Mouse (Mus musculus): ENCODE measurements around the gene Il31ra.

Il31ra gene

GRCm38 (mm10) chr13:112506766-112507165 is 87.4 kb downstream of the Il31ra start:
- DNase-seq: peak; percentile 21 to 40

- no peak for DNase-seq
Observed at GRCm38 (mm10) chr13:112505436-112505835, 88.7 kb downstream of the Il31ra start.

GRCm38 (mm10) chr13:112503846-112504245 is 90.3 kb downstream of the Il31ra start:
- no peak for DNase-seq

- DNase-seq: no peak
Observed at GRCm38 (mm10) chr13:112500466-112500865, 93.7 kb downstream of the Il31ra start.

- no peak for DNase-seq
Observed at GRCm38 (mm10) chr13:112500027-112500426, 94.1 kb downstream of the Il31ra start.

- DNase-seq: no peak
Observed at GRCm38 (mm10) chr13:112494590-112494989, 99.6 kb downstream of the Il31ra start.

GRCm38 (mm10) chr13:112492285-112492678 is 101.9 kb downstream of the Il31ra start:
- no peak for DNase-seq

GRCm38 (mm10) chr13:112491636-112492284 is 102.4 kb downstream of the Il31ra start:
- DNase-seq: no peak

- no peak for DNase-seq
Observed at GRCm38 (mm10) chr13:112490036-112490435, 104.1 kb downstream of the Il31ra start.

GRCm38 (mm10) chr13:112486676-112487075 is 107.5 kb downstream of the Il31ra start:
- no peak for DNase-seq

GRCm38 (mm10) chr13:112486236-112486635 is 107.9 kb downstream of the Il31ra start:
- no peak for DNase-seq

GRCm38 (mm10) chr13:112483015-112483414 is 111.1 kb downstream of the Il31ra start:
- DNase-seq: no peak

- no peak for DNase-seq
Observed at GRCm38 (mm10) chr13:112482525-112482924, 111.6 kb downstream of the Il31ra start.

GRCm38 (mm10) chr13:112479926-112480325 is 114.2 kb downstream of the Il31ra start:
- DNase-seq: no peak

GRCm38 (mm10) chr13:112479032-112479431 is 115.1 kb downstream of the Il31ra start:
- DNase-seq: no peak

GRCm38 (mm10) chr13:112473757-112474755 is 120.1 kb downstream of the Il31ra start:
- DNase-seq: no peak

GRCm38 (mm10) chr13:112472401-112473023 is 121.6 kb downstream of the Il31ra start:
- DNase-seq: no peak

GRCm38 (mm10) chr13:112471201-112471600 is 123.0 kb downstream of the Il31ra start:
- no peak for DNase-seq
